Mouse (Mus musculus) T-helper 1 cell (primary cell): ENCODE results near the gene Cdc14b.

Source experiments
- in situ Hi-C: fragments of 300-600 bp; cut with MboI, MseI; formaldehyde crosslinking; loops from one replicate; pipeline ENCODE4 v1.15.1; 2025; ENCODE audit warnings: high pct_unique_total_duplicates

Cdc14b gene

GRCm38 (mm10) chr13:64237681-64238157 lies 37.4 kb downstream of the Cdc14b start:
- in situ Hi-C loops: no loop called here

DNA sequence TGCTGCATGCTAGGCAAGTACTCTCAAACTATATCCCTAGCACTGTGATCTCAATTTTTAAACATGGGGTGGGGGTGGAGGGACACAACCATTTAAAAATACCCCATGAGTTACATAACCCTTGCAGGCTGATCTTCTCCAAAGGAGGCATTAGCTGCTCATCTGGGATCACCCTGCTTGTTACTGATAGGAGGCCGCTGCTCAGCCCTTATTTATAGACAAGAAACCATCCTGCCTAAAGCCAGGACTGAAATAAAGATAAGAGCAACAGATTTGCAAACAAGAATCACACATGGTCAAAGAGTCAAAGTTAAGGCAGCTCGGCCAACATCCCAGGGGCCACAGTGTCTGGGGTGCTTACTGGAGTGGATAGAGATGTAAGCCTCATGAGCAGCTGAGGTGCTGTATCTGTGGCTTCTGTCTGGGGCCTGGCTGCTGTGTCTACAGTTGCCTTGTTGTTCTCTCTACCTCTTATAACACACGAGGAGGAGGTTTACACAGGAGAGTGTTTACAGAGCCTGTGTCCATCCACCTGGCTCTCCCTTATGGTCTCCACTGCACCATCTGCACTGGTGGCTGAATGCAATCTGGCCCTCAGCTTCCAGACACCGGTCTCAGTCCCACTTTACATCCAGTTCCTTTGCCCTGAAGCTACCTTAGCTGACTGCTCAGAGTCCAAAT lies 38.0 kb downstream of the Cdc14b start:
- in situ Hi-C loops: no loop called here

DNA sequence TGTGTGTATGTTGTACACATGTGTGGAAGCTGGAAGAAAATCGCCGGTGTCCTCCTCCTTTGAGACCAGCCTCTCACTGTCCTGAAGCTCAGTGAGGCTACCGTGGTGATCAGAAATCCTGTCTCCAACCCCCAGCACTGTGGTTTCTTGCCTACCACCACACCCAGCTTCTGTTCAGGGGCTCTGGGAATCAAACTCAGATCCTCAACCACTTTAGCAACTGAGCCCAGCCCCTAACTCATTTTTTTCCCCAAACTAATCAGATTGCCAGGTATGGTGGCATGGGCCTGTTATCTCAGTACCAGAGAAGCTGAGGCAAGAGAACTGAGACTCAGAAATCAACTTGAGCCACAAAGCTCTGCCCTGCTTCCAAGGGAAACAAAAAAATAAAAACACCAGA lies 39.3 kb downstream of the Cdc14b start:
- in situ Hi-C loops: no loop called here

GRCm38 (mm10) chr13:64235062-64235715 lies 39.9 kb downstream of the Cdc14b start:
- in situ Hi-C loops: no loop called here

GRCm38 (mm10) chr13:64233139-64233538 lies 42.0 kb downstream of the Cdc14b start:
- in situ Hi-C loops: no loop called here

- in situ Hi-C loops: no loop called here
Measured at GRCm38 (mm10) chr13:64226725-64227124, 48.4 kb downstream of the Cdc14b start.

GRCm38 (mm10) chr13:64225738-64226137 lies 49.4 kb downstream of the Cdc14b start:
- in situ Hi-C loops: no loop called here

- in situ Hi-C loops: loop anchor here (5.0 kb wide), 1 partner anchor 38 kb away; no protein-coding TSS in a partner anchor
Measured at GRCm38 (mm10) chr13:64214891-64215290, 60.2 kb downstream of the Cdc14b start.

DNA sequence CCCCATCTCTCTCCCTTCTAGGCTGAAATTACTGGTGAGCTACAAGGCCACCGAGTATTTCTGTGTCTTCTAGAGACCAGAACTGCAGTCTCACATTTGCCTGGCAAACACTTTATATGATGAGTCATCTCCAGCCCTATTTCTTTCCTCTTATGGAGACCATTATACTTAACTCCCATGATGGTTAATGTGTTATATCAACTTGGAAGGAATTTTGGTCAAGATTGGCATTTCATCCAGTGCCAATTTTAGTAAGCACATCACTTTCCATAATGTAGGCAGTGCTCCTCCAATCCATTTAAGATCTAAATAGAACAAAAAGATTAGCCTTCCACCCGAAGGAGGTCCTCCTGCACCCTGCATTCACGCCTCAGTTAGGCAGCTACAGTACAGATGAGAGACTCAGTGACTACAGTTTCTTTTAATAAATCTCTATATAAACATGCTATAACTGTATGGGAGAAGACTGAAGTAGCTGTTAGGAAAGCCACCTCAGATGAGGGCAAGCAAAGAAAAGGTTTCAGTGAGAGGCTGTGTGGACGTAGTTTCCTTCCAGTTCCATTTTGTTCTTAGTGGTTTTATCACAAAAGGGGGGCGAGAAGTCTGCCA lies 63.0 kb downstream of the Cdc14b start:
- in situ Hi-C loops: loop anchor here (5.0 kb wide), 1 partner anchor 35 kb away; no protein-coding TSS in a partner anchor

DNA sequence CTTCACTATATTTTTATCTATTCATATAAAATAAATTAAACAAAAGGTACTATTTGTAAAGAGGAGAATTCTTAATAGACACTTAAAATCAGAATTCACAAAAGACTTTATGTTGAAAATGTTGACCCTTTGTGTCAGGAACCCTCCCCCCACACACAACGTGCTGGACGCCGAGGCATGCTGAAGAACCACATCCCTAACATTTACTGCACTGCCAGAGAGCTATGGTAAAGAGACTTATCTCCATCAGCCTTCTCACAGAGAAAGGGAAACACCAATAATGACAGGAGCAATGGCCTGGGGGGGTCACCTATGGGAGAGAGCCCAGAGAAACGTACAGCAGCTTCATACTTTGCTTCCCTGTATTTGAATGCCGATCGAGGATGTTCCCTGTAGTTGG lies 66.9 kb downstream of the Cdc14b start:
- in situ Hi-C loops: no loop called here

DNA sequence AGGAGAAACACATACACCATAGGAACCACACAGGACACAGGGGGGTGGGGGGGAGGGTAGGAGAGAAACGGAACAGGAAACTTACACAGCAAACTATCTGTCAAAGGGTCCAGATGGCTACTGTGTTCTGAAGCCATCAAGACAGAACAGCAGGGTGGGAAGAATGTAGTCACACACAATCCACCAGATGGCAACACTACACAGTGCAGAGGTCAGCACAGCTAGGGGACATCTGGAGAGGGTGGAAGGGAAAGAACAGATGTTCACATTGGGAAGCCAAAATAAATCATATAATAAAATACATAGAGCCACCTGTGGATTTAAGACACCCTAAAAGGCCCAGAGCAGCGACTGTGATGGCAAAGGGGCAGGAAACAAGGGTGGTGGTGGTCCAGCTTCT lies 69.9 kb downstream of the Cdc14b start:
- in situ Hi-C loops: no loop called here

DNA sequence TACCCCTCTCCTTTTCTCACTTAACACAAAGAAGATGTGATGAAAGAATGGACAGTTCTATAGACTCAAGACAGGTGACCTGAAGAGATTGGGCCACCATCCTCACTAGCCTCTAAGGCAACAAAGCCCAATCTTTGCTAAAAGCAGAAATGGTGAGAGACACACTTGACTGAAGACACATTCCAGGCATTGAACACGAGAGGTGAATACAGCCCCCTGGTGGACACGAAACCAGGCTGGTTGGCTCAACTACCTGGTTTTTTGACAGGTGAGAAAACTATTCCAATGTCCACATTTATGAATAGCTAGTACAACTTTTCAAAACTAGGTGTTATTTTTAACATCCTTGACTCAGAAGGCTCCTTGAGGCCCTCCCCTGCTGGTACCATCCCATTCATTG lies 70.4 kb downstream of the Cdc14b start:
- in situ Hi-C loops: no loop called here

DNA sequence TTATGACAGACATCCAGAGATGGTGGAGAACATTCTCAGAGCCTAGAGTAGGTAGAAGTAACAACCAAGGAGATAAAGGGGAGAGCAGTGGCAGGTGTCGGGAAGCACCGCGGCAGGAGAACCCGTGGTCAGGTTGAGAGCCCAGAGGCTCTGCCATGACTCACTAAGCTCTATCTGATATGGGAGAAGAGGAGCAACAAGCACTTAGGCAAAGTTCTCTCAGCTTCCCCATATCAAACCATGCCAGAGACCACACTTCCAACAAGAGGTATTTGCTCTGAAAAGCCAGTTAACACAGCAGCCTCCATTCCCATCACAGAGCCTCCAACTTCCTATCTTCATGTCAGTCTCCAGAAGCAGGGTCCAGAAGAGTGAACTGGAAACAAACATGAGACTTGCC lies 74.2 kb downstream of the Cdc14b start:
- in situ Hi-C loops: no loop called here

GRCm38 (mm10) chr13:64198310-64198709 lies 76.8 kb downstream of the Cdc14b start:
- in situ Hi-C loops: no loop called here

- in situ Hi-C loops: no loop called here
Measured at GRCm38 (mm10) chr13:64197899-64198298, 77.2 kb downstream of the Cdc14b start.

GRCm38 (mm10) chr13:64187065-64187464 lies 88.0 kb downstream of the Cdc14b start:
- in situ Hi-C loops: no loop called here

DNA sequence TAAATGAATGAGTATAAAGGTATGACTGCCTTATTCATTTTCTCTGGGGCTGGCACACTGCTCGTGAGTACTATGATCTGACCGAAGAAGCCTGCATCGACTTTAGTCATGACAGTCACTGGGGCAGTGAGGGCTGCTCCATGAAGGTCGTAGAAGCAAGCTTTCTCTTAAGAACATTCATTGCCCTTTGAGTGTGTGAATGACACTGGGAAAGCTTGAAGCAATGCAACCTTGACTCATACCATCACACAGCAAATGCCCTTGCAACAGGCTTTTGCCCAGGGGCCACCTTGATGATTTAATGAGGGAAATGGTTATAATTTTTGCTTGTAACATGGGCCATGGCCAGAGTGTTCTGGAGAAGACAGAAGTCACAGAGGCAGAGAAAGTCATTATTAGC lies 88.6 kb downstream of the Cdc14b start:
- in situ Hi-C loops: no loop called here

DNA sequence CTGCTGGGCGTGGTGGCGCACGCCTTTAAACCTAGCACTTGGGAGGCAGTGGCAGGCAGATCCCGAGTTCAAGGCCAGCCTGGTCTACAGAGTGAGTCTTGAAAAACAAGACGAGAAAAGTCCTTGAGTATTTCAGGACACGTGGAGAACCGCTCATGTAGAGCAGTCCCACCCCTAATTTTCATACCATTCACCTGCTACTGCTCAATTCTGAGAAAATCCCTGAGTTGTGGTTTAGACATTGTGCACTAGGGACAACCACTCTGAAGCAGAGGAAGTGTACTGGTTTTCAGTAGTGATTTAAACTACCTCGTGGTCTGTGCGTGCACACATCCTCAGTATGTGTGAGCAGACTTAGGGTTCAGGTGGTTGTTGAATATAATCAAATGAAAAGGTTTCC lies 89.5 kb downstream of the Cdc14b start:
- in situ Hi-C loops: no loop called here

DNA sequence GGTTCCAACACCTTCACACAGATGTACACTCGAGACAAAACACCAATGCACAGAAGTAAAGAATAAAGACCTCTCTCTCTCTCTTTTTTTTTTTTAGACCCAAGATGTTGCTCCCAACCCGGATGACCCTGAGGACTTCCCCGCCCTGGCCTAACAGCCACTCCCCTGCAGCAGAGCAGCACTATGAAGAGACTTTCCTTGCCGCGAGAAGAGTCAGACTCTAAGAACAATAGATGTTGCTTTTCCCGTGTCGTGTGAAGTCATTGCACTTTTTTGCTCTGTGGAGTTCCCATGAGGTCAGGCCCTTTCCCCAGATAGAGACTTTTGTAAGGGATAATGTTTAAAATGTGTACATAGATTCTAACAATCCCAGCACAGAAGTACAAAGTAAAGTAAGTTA lies 89.9 kb downstream of the Cdc14b start:
- in situ Hi-C loops: no loop called here

- in situ Hi-C loops: no loop called here
Measured at GRCm38 (mm10) chr13:64184361-64184760, 90.7 kb downstream of the Cdc14b start.

DNA sequence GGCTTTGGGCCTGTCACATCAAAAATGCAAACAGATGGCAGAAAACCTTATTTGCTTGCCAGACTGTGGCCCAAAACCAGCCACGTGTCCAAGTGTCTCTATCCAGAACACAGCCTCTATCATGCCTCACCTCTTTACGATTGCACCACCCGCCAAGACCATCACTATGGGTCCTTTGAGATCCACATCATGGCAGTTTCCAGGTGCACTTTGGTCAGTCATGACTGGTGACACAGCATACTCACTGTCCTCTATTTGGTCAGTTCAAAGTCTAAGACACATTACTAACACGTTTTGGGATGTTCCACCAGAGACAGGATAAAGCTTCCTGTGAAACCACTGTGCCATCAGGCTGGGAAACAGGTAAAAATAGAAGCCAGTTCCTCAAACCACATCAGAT lies 91.5 kb downstream of the Cdc14b start:
- in situ Hi-C loops: no loop called here

- in situ Hi-C loops: no loop called here
Measured at GRCm38 (mm10) chr13:64182091-64182490, 93.0 kb downstream of the Cdc14b start.

DNA sequence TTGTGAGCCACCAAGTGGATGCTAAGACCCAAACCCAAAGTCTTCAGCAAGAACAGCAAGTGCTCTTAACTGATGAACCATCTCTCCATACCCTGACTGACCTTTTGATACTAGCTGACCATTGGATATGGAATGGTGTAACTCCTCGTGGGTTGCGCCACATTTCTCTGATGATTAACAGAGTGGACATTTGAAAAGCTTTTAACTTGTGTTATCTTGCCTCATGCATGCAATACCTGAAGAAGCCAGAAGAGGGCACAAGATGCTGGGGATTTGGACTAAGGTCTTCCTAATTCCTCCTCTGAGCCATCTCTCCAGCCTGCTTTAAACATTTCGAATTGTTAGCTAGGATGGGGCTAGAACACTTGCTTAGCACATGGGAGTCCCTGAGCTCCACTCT lies 94.2 kb downstream of the Cdc14b start:
- in situ Hi-C loops: no loop called here
